Mouse (Mus musculus): ENCODE measurements around the gene Gabbr2.

DNA sequence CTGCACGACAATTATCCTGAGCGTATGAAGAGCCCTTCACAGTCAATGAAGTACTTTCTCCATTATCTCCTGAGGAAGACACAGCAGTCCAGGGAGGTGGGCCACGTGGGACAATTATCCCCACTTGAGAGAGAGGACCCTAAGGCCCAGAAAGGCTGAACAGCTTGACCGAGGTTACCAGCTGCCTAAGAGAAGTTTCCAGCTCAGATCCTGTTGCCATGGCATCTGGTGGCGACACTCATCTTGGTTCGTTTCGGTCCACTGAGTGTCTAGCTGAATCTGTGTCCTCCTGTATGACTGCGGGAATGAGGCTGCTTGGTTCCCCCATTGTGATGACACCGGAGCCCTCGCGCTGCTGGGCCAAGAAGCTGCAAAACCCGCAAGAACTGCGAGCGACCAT lies 76.2 kb downstream of the Gabbr2 start:
- TF ChIP-seq CTCF (IDR thresholded peaks at IDR 0.05; ENCODE audit: low read depth, low read length) (no peak), POLR2A (IDR thresholded peaks at IDR 0.05; ENCODE audit: insufficient read depth, low read length) (no peak), EP300 (IDR thresholded peaks at IDR 0.05; ENCODE audit: insufficient read depth, low read depth, low read length) (no peak)

All from ES-Bruce4 (cell line).